Mouse (Mus musculus) megakaryocyte, embryonic 14.5 days (primary cell): ENCODE results near the gene Pcdh11x.

Experiments used
- FLI1 ChIP-seq: IDR thresholded peaks from 2 replicates; pipeline ENCODE4 v1.6.1; 2012; ENCODE audit warnings: low read length, inconsistent platforms, mixed read lengths
- GATA1 ChIP-seq: IDR thresholded peaks from 3 replicates; pipeline ENCODE4 v1.6.1; 2012; ENCODE audit warnings: mixed read lengths, low read length, inconsistent platforms, borderline replicate concordance

GRCm38 (mm10) chrX:120291696-120292095 is 1.6 kb downstream of the Pcdh11x start:
- TF ChIP-seq GATA1 (no peak), FLI1 (no peak)
